Mouse (Mus musculus) embryonic fibroblast, embryonic 13.5 days (primary cell): Measurements from ENCODE around the gene Slf2.

ENCODE experiments used
- CTCF ChIP-seq: IDR thresholded peaks from 2 replicates; pipeline ENCODE4 v1.5.1; 2011; ENCODE audit warnings: mild to moderate bottlenecking, control low read depth, low read length, moderate library complexity, borderline replicate concordance; ENCODE audit not compliant: insufficient read depth
- POLR2A ChIP-seq: IDR thresholded peaks from 2 replicates; pipeline ENCODE4 v1.6.1; 2011; ENCODE audit warnings: low read depth, mild to moderate bottlenecking, control low read depth, low read length, moderate library complexity

GRCm38 (mm10) chr19:44918171-44918570 is 12.8 kb upstream of the Slf2 start:
- TF ChIP-seq CTCF, result no peak
- no peak for TF ChIP-seq POLR2A
